8 mouse cellular contexts compared by ENCODE assay signal in the genomic region with DNA sequence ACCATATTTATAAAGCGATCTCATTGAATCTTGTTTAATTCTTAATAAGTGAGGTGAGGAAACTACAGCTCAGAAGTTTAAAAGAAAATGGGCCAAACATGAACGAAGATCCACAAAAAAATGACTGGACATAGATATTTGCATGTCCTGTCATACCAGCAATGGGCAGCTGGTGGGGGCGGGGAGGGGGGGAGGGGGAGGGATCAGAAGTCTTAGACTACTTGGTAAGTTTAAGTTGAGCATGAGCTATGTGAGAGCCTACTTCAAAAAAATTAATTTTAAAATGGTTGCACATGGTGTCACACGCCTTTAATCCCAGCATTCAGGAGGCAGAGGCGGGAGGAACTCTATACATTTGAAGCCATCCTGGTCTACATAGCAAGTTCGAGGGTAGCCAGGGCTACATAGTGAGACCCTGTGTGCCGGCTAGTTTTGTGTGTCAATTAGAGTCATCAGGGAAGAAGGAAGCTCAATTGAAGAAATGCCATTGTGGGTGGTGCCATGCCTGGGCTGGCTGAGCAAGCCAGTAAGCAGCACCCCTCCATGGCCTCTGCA. TPM values are rescaled to one million over a fixed set of nuclear protein-coding genes. Genes with fewer than 3 reads are reported as not detected.
DNase-seq lines count a peak whose midpoint lies in the region; ATAC-seq and TF ChIP-seq lines count a peak whose summit lies in the region.

No protein-coding gene starts in this region.

- H3K9me3 ChIP-seq in embryonic facial prominence, embryonic 12.5 days = no peaks in the 10 kb centered on the region
- H3K9me3 ChIP-seq in intestine, embryonic 14.5 days (ENCODE audit: control insufficient read depth, low read length) = no peaks in the 10 kb centered on the region
- H3K9me3 ChIP-seq in neural tube, embryonic 12.5 days = no peaks in the 10 kb centered on the region

- no peak for ATAC-seq in embryonic facial prominence, embryonic 12.5 days (ENCODE audit: insufficient number of reproducible peaks, insufficient read depth, low FRiP score, low TSS enrichment)
- ATAC-seq in intestine, embryonic 14.5 days (replicated peaks; ENCODE audit: low FRiP score, low TSS enrichment, low read depth) = peak; percentile 26
- ATAC-seq in neural tube, embryonic 12.5 days (ENCODE audit: low FRiP score, low read depth) = peak; percentile 55

- no peak for TF ChIP-seq CTCF in layer of hippocampus, adult 2 months (conservative IDR thresholded peaks at IDR 0.05)

- peak overlapping the region; percentile 76; the same call in 1 of the 2 replicates for H3K4me2 ChIP-seq in embryonic facial prominence, embryonic 12.5 days (replicated peaks)
- 0 out of 2 replicates have a peak overlapping the region, but pooled peaks have one; percentile 33 for H3K4me2 ChIP-seq in intestine, embryonic 14.5 days (ENCODE audit: low read length)
- H3K4me2 ChIP-seq in neural tube, embryonic 12.5 days (replicated peaks) = no peak overlapping the region

- H3K9ac ChIP-seq in embryonic facial prominence, embryonic 12.5 days = peak overlapping the region; percentile 91; the same call in 1 of the 2 replicates
- H3K9ac ChIP-seq in intestine, embryonic 14.5 days (ENCODE audit: low read length) = peak overlapping the region; percentile 95
- no peak overlapping the region for H3K9ac ChIP-seq in neural tube, embryonic 12.5 days

- peak overlapping the region; percentile 68 for H3K4me3 ChIP-seq in layer of hippocampus, adult 2 months
- peak overlapping the region; percentile 92 for H3K4me3 ChIP-seq in embryonic facial prominence, embryonic 12.5 days
- H3K4me3 ChIP-seq in intestine, embryonic 14.5 days (ENCODE audit: low read depth, low read length) = peak overlapping the region; percentile 95
- H3K4me3 ChIP-seq in neural tube, embryonic 12.5 days = peak overlapping the region; percentile 89

- 63% methylated on average over 7 of the region's 7 CpGs for WGBS in embryonic facial prominence, embryonic 12.5 days
- WGBS in intestine, embryonic 14.5 days = 64% methylated on average over 7 of the region's 7 CpGs
- WGBS in neural tube, embryonic 12.5 days = 66% methylated on average over 7 of the region's 7 CpGs

- DNase-seq in layer of hippocampus, adult 2 months (ENCODE audit: low spot score in 2 of 2) = no peak
- no peak for DNase-seq in layer of hippocampus, postnatal 25 days (ENCODE audit: extremely low spot score in 1 of 2, low spot score in 1 of 2)
- peak; percentile 51 for DNase-seq in intestine, embryonic 14.5 days (ENCODE audit: low spot score)
- no peak for DNase-seq in embryo, embryonic 10.5 days (ENCODE audit: low spot score)
- DNase-seq in thymus, postnatal 25 days = no peak
- no peak for DNase-seq in gastrocnemius, postnatal 10 days

- H3K27me3 ChIP-seq in embryonic facial prominence, embryonic 12.5 days = no peaks in the 10 kb centered on the region
- H3K27me3 ChIP-seq in intestine, embryonic 14.5 days (replicated peaks; ENCODE audit: control insufficient read depth, insufficient read depth, low read length) = no peaks in the 10 kb centered on the region
- no peaks in the 10 kb centered on the region for H3K27me3 ChIP-seq in neural tube, embryonic 12.5 days (replicated peaks)

- peaks cover 22% of the 10 kb centered on the region for H3K36me3 ChIP-seq in embryonic facial prominence, embryonic 12.5 days
- H3K36me3 ChIP-seq in intestine, embryonic 14.5 days (ENCODE audit: control insufficient read depth, insufficient read depth, low read length) = peaks cover 25% of the 10 kb centered on the region
- peaks cover 24% of the 10 kb centered on the region for H3K36me3 ChIP-seq in neural tube, embryonic 12.5 days

- peak overlapping the region; percentile 98 for H3K27ac ChIP-seq in layer of hippocampus, adult 2 months
- H3K27ac ChIP-seq in embryonic facial prominence, embryonic 12.5 days = no peak overlapping the region
- peak overlapping the region; percentile 90; the same call in 1 of the 2 replicates for H3K27ac ChIP-seq in intestine, embryonic 14.5 days (ENCODE audit: low read depth)
- no peak overlapping the region for H3K27ac ChIP-seq in neural tube, embryonic 12.5 days

- H3K4me1 ChIP-seq in embryonic facial prominence, embryonic 12.5 days = peaks cover 10% of the 10 kb centered on the region
- H3K4me1 ChIP-seq in intestine, embryonic 14.5 days (replicated peaks; ENCODE audit: control insufficient read depth, insufficient read depth, low read length) = peaks cover 13% of the 10 kb centered on the region; the same call in 1 of the 2 replicates
- peaks cover 10% of the 10 kb centered on the region for H3K4me1 ChIP-seq in neural tube, embryonic 12.5 days

RNA-seq across cellular contexts. Expression of a gene that starts 0.4 kb away (rescaled TPM):
- total RNA-seq in layer of hippocampus, adult 2 months (2021) = 100 to 1,000 TPM; 272 to 275 TPM
- total RNA-seq in layer of hippocampus, postnatal 25 days (2021) = 100 to 1,000 TPM; 234 to 270 TPM
- polyA plus RNA-seq in embryonic facial prominence, embryonic 12.5 days (2016; fragmentation: Nextera tagmentation; extraction: Ambion mirVana) = 87.3 and 89.1 TPM in 2 replicates
- 46.1 and 55.3 TPM in 2 replicates for polyA plus RNA-seq in intestine, embryonic 14.5 days (2014; fragmentation: Nextera tagmentation; extraction: Ambion mirVana)
- 114 and 130 TPM in 2 replicates for polyA plus RNA-seq in neural tube, embryonic 12.5 days (2016; fragmentation: Nextera tagmentation; extraction: Ambion mirVana)
- 100 to 1,000 TPM; 101 to 112 TPM for total RNA-seq in gastrocnemius, postnatal 10 days (2021)

RNA-seq across cellular contexts. Expression of a gene that starts 47.6 kb away (rescaled TPM):
- total RNA-seq in layer of hippocampus, adult 2 months (2021) = 10 to 100 TPM; 59.9 to 62.3 TPM
- 10 to 100 TPM; 53.2 to 56.9 TPM for total RNA-seq in layer of hippocampus, postnatal 25 days (2021)
- polyA plus RNA-seq in embryonic facial prominence, embryonic 12.5 days (2016; fragmentation: Nextera tagmentation; extraction: Ambion mirVana) = 3.0 and 3.3 TPM in 2 replicates
- polyA plus RNA-seq in intestine, embryonic 14.5 days (2014; fragmentation: Nextera tagmentation; extraction: Ambion mirVana) = 7.0 and 7.5 TPM in 2 replicates
- polyA plus RNA-seq in neural tube, embryonic 12.5 days (2016; fragmentation: Nextera tagmentation; extraction: Ambion mirVana) = 2.3 and 2.7 TPM in 2 replicates
- 1 to 10 TPM; 6.3 to 7.6 TPM for total RNA-seq in gastrocnemius, postnatal 10 days (2021)

Comparison
In these comparisons a context has a peak if more than half of its experiments do, and no peak if none do; other contexts are left out.
1. H3K27ac ChIP-seq: peak in layer of hippocampus, adult 2 months (single experiment) and intestine, embryonic 14.5 days (single experiment); none in embryonic facial prominence, embryonic 12.5 days (single experiment) and neural tube, embryonic 12.5 days (single experiment).
2. RNA of a gene that starts 47.6 kb away (total RNA-seq): 59.9 to 62.3 TPM in layer of hippocampus, adult 2 months and 53.2 to 56.9 TPM in layer of hippocampus, postnatal 25 days; 6.3 to 7.6 TPM in gastrocnemius, postnatal 10 days; every median in the first group is over 4 times any median in the second.
3. Peak in every context shown above with its lines, with median percentiles within 50 percentile points of each other: H3K4me3 ChIP-seq.